11 mouse cellular contexts compared by ENCODE assay signal in genomic region chr15:7003311-7003710, GRCm38 (mm10).
"Had no signal": no experiment of that assay in that cellular context is flagged by ENCODE, and none has a peak within 500 bp of the region (broad histone marks: within the 10 kb centered on the region; RNA-seq: fewer than 3 reads in every experiment).

No protein-coding gene starts in this region.

- DNase-seq: forebrain, postnatal 0 days; gastrocnemius, postnatal 10 days; heart, postnatal 10 days; heart, postnatal 4 days; kidney, adult 18-20 months; kidney, adult 8-10 months; kidney, postnatal 10 days; kidney, postnatal 25 days; kidney, postnatal 4 days; liver; liver, embryonic 13.5 days had no signal
